Mouse (Mus musculus) bone marrow macrophage, adult 2 months (primary cell): ENCODE measurements around the gene OR5BS1P. TPM values are rescaled to one million over a fixed set of nuclear protein-coding genes. Genes with fewer than 3 reads are reported as not detected.
"Not testable (repeated sequence)": the region's sequence is repeated elsewhere in the genome, so short reads cannot be mapped to it uniquely, and the experiment has no call there.

ENCODE experiments used
- H3K27ac ChIP-seq: 2 replicates; pipeline ENCODE4 v1.5.1; 2012; ENCODE audit warnings: low read depth, low read length; ENCODE audit not compliant: insufficient read depth
- H3K4me1 ChIP-seq: 2 replicates; pipeline ENCODE4 v1.6.1; 2012; ENCODE audit warnings: low read length; ENCODE audit not compliant: control insufficient read depth, insufficient read depth
- H3K4me3 ChIP-seq: 2 replicates; pipeline ENCODE4 v1.5.1; 2012; ENCODE audit warnings: mild to moderate bottlenecking, low read length, moderate library complexity; ENCODE audit not compliant: insufficient read depth
- CTCF ChIP-seq: IDR thresholded peaks from 2 replicates; pipeline ENCODE4 v1.5.1; 2012; ENCODE audit warnings: low read depth, mild to moderate bottlenecking, low read length, moderate library complexity
- POLR2A ChIP-seq: IDR thresholded peaks from 2 replicates; pipeline ENCODE4 v1.6.1; 2012; ENCODE audit warnings: mild to moderate bottlenecking, low read depth, low read length, borderline replicate concordance
- polyA plus RNA-seq: library from polyadenylated mRNA; stranded (reverse); fragments of >200 nt; gene quantifications from 2 replicates; pipeline ENCODE4 v1.2.4, GENCODE M21; 2012; ENCODE audit not compliant: missing spikeins, insufficient read depth, insufficient read length

The OR5BS1P gene
- polyA plus RNA-seq, 1 experiment, result not detected

- TF ChIP-seq CTCF, result no peak
- no peak for TF ChIP-seq POLR2A
Observed at GRCm38 (mm10) chr15:98503317-98503716, 33.6 kb downstream of the OR5BS1P start.

GRCm38 (mm10) chr15:98504514-98504913 is 34.8 kb downstream of the OR5BS1P start:
- Histone ChIP-seq H3K4me1 (peaks cover 15% of the 10 kb centered on the region), H3K27ac (no peak overlapping the region), H3K4me3 (no peak overlapping the region)
- TF ChIP-seq CTCF (peak; percentile 80), POLR2A (no peak)

More at GRCm38 (mm10) chr15:98503317-98503716, 33.6 kb downstream of the OR5BS1P start:
- Histone ChIP-seq H3K4me1 (peaks cover 15% of the 10 kb centered on the region), H3K4me3 (no peak overlapping the region), H3K27ac (no peak overlapping the region)

GRCm38 (mm10) chr15:98506253-98506957 is 36.7 kb downstream of the OR5BS1P start:
- peaks cover 21% of the 10 kb centered on the region for H3K4me1 ChIP-seq
- peak overlapping the region; percentile 57 for H3K27ac ChIP-seq
- TF ChIP-seq CTCF (peak; percentile 19; the same call in 1 of the 2 replicates), POLR2A (no peak)
- H3K4me3 ChIP-seq, result no peak overlapping the region

- Histone ChIP-seq H3K4me1 (peaks cover 30% of the 10 kb centered on the region), H3K27ac (no peak overlapping the region), H3K4me3 (no peak overlapping the region)
- no peak for TF ChIP-seq POLR2A
- TF ChIP-seq CTCF, result no peak
Observed at GRCm38 (mm10) chr15:98507321-98507720, 37.6 kb downstream of the OR5BS1P start.

GRCm38 (mm10) chr15:98509387-98509786 is 39.7 kb downstream of the OR5BS1P start:
- Histone ChIP-seq H3K4me1 (peaks cover 43% of the 10 kb centered on the region), H3K27ac (no peak overlapping the region), H3K4me3 (no peak overlapping the region)
- TF ChIP-seq POLR2A, result no peak

GRCm38 (mm10) chr15:98510438-98511385 is 41.0 kb downstream of the OR5BS1P start:
- peak overlapping the region; percentile 97 for H3K27ac ChIP-seq
- peak overlapping the region; percentile 46 for H3K4me3 ChIP-seq
- H3K4me1 ChIP-seq, result peaks cover 44% of the 10 kb centered on the region
- TF ChIP-seq CTCF (peak; percentile 58), POLR2A (no peak)

GRCm38 (mm10) chr15:98511386-98511928 is 41.8 kb downstream of the OR5BS1P start:
- Histone ChIP-seq H3K27ac (peak overlapping the region; percentile 97), H3K4me1 (peaks cover 38% of the 10 kb centered on the region), H3K4me3 (peak overlapping the region; percentile 46)
- no peak for TF ChIP-seq POLR2A
- no peak for TF ChIP-seq CTCF

- no peak for TF ChIP-seq POLR2A
- no peak for TF ChIP-seq CTCF
- Histone ChIP-seq H3K4me3 (peak overlapping the region; percentile 10; the same call in 1 of the 2 replicates), H3K27ac (peak overlapping the region; percentile 97), H3K4me1 (peaks cover 34% of the 10 kb centered on the region)
Observed at GRCm38 (mm10) chr15:98512232-98512631, 42.5 kb downstream of the OR5BS1P start.

- peak overlapping the region; percentile 97 for H3K27ac ChIP-seq
- peak overlapping the region; percentile 14 for H3K4me3 ChIP-seq
- no peak for TF ChIP-seq POLR2A
- TF ChIP-seq CTCF, result no peak
- H3K4me1 ChIP-seq, result peaks cover 32% of the 10 kb centered on the region
Observed at GRCm38 (mm10) chr15:98512799-98513321, 43.2 kb downstream of the OR5BS1P start.

GRCm38 (mm10) chr15:98513676-98514075 is 44.0 kb downstream of the OR5BS1P start:
- H3K4me3 ChIP-seq, result not testable (repeated sequence)
- Histone ChIP-seq H3K27ac (peak overlapping the region; percentile 97), H3K4me1 (peaks cover 30% of the 10 kb centered on the region)
